Mouse (Mus musculus) liver, adult 2 months (tissue): ENCODE results near the gene Evc2.

Experiments
- CTCF ChIP-seq: fragments of 200-500 bp; IDR thresholded peaks from 2 replicates; pipeline ENCODE4 v1.5.1; 2011; ENCODE audit warnings: low read depth, low read length, control low read depth
- POLR2A ChIP-seq: fragments of 200-500 bp; IDR thresholded peaks from 2 replicates; pipeline ENCODE4 v1.6.1; 2011; ENCODE audit warnings: low read length, control low read depth; ENCODE audit not compliant: insufficient read depth; ENCODE audit errors: extremely low read depth

DNA sequence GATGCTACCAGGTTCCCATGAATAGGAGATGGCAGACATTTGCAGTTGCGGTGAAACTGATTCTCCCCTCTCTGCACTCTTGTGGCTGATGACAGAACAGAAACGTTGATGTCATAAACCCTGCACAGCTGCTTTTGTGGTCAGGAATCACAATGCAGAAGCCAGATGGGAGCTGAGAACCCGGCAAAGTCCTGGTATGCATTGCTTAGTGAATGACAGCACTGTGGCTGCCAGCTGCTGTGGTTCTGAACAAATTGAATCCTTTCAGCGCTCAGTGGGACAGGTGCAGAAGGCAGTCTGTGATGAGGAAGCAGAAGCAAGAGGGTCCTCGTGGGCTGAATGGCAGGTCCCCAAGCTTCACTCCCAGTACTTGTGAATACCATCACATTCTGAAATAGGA, 130.7 kb downstream of the Evc2 start:
- no peak for TF ChIP-seq CTCF
- TF ChIP-seq POLR2A = no peak
